Mouse (Mus musculus) adrenal gland, adult 18-20 months (tissue): Measurements from ENCODE around the gene Stard3nl. TPM values are rescaled to one million over a fixed set of nuclear protein-coding genes. Genes with fewer than 3 reads are reported as not detected.
"Not testable (repeated sequence)": the region's sequence is repeated elsewhere in the genome, so short reads cannot be mapped to it uniquely, and the experiment has no call there.

Source experiments
- DNase-seq, 2 experiments: peaks; one replicate each; pipeline ENCODE4 v3.0.0; 2021 to 2022; ENCODE audit warnings: low spot score in 2 of 2
- total RNA-seq, 2 experiments: library from RNA; stranded (reverse); gene quantifications; 1 replicate in 1 of 2; 2 replicates in 1 of 2; pipeline ENCODE4 v1.2.3; 2021

Gene Stard3nl
- total RNA-seq, 2 experiments from 2014 or later = 25.9 to 32.8 TPM

DNA sequence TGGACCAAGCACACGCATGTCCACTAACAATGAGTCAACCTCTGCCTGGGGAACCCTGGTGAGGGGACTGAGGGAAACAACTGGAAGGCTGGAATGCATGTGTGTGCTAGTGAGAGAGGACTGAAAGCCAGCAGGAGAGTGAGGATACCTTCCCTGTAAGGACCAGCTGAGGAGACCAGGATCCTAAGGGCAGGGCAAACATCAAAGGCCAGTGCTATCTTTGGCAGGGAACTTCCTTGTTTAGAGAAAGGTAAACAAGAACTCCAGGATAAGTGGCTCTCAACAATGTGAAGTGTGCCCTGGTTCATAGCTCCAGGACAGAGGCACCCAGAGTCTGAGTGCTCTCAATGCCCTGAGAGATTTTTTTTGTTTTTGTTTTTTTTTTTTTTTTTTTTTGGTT, 6.2 kb downstream of the Stard3nl start:
- no peak for DNase-seq

GRCm38 (mm10) chr13:19385226-19385625, 10.4 kb downstream of the Stard3nl start:
- no peak for DNase-seq

DNA sequence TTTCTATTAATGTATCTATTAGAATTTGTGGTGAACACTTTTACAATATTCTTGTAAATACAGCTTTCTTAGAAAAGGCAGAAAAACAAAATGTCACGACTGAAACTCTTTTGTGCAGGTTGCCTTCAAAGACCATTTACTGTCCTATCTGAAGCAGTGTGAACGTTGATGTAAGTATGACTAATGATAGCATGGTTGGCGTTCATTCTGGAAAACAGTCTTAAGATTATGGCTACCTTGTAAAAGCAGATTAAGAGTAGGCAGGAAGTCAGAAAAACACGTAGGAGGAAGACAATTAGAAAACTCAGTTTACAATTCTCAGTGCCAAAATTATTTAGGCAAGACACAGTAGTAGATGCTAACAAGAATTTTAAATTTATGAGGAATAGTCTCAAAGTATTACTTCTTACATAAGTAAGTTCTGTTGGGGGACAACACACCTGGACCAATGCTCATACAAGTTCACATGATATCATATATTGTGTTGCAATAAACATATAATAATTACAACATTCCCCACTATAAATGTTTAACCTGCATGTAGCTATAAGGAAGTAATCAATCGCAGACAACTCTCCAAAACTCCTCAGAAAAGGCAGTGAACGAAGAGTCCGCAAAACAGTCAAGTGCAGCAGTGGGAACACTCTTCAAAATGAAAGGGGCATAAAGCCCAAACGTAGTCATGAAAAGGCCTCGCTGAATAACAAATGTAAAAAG, 14.3 kb downstream of the Stard3nl start:
- DNase-seq = no peak

DNA sequence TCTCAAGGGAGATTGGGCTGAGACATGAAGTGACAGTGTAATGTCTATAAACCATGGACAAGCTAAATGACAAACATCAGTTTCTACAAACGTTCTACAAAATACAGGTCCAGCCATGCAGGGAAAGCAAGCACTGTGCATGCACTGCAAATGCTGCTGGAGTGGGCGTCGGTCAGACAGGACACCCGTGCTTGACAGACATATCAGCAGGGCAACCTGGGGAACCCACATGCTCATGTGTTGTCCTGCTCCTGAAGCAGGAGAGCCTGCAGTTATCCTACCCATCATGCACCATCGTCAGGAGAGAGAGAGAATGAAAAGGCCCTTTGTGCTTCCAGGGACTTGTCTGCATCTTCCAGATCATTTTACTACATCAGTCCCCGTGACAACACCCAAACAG, 16.3 kb downstream of the Stard3nl start:
- DNase-seq = no peak

- DNase-seq = no peak
Observed at GRCm38 (mm10) chr13:19372133-19372729, 23.4 kb downstream of the Stard3nl start.

- DNase-seq = no peak
Observed at GRCm38 (mm10) chr13:19368817-19369216, 26.8 kb downstream of the Stard3nl start.

DNA sequence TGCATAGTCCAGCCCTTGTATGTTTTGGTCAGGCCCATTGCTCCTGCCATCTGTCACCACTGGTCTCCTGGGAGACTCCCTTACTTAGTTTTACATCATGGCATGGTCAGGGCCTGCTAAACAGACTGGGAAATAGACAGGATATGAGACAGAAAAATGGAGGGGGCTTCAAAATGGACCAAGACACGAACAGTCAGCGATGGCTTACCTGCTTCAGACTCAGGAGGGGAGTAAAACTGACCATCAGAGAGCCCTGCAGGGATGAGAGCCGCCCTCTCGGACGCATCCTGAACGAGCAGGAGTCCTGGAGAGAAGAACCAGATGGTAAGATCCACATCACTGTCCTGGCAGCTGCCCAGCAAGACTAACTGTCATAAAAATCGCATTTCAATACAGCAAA, 28.1 kb downstream of the Stard3nl start:
- no peak for DNase-seq

DNA sequence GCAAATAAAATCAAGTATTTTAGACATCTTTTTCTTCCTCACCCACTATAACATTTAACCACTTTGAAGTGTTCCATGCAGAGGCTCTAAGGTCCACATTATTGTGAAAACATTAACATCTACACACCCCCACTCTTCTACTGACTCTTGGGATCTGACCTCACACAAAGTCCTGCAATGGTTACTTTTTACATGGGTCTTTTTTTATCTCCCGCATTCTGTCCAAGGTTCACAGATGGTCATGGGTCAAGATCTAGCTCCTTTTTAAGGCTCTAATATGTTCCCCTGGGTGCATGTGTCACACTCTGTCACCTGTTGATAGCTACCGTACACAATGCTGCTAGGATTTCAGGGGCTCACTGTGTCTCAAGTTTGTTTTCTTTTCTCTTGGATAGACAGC, 28.7 kb downstream of the Stard3nl start:
- no peak for DNase-seq

- peak; percentile 26 to 43 for DNase-seq
Observed at GRCm38 (mm10) chr13:19365596-19365995, 30.0 kb downstream of the Stard3nl start.

DNA sequence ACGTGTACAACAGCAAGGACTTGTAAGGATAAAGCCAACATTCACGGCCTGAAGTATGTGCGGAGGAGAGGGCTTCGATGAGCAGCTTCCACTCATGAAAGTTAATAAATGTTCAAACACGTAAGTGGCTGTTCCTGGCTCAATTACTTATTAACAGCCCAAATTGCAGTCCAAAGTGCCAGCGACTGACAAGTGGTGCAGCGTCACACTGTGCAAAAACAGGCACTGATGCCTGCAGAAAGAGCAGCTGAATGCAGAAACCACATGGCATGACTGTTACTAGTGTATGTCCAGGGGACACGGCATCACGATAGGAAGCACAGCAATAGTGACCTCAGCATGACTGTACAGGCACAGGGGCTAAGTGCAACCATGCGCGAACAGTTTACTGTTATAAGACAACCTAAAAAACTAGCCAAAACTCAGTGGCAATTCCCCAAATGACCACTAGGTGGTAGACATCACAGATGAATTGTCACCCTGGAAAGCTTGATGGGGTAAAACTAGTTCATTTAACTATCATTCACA, 31.3 kb downstream of the Stard3nl start:
- DNase-seq = no peak

DNA sequence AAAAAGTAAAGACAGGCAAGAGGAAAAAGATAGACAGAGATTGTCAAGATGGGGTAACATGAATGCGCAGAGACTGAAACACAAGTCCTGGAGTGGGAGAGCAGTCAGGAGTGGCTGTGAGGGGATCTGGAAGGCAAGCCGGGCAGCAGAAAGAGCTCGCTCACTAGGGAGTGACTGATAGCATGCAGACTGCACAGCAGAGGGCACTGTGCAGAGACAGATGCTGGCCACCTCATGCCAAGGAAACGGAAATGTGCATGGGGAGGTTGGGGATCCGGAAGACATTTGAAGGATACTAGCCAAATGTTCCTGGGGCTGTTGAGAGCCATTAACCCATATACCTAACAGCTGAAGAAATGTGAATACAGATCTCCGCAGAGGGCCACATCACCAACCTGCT, 33.2 kb downstream of the Stard3nl start:
- no peak for DNase-seq

DNA sequence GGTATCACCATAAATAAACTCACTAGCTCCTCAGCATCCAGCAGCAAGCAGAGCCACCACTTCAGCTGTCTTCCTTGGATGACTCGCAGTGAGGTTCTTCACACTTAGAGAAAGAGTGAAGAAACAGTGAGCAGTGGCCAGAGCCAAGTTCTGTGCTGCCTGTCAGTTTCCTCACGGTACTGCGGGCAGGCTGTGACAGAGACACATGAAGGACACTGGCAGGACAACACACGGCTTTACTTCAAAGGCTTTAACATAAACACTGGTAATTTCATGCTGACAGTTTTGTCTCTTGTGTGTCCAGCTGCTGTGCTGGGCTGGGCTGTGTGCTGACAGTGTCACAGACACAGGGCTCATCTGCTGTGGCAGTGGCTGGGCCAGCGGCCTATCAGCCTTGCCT, 37.6 kb downstream of the Stard3nl start:
- no peak for DNase-seq

GRCm38 (mm10) chr13:19357301-19357700, 38.3 kb downstream of the Stard3nl start:
- DNase-seq = no peak

- DNase-seq = no peak
Observed at GRCm38 (mm10) chr13:19356720-19357119, 38.9 kb downstream of the Stard3nl start.

DNA sequence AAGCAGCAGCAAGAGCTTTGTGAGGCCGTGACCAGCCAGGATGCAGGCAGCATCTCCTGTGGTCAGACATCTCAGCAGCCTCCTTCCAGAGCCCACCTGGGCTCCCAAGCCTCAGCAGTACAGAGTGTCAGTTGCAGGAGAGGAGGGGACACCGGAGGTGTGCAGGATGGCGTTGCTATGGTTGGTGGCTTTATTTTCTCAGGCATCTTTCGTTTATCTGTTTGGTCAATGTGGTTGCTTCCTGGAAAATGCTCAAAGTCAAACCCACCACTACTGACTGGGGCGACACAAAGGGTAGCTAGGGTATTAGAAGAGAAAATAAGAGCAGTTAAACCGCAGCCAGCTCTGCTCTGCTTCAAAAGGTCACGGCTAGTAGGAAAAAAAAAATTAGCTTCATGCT, 39.5 kb downstream of the Stard3nl start:
- no peak for DNase-seq

- no peak for DNase-seq
Observed at GRCm38 (mm10) chr13:19352795-19353194, 42.8 kb downstream of the Stard3nl start.

- DNase-seq = not testable (repeated sequence)
Observed at GRCm38 (mm10) chr13:19340356-19340755, 55.2 kb downstream of the Stard3nl start.

DNA sequence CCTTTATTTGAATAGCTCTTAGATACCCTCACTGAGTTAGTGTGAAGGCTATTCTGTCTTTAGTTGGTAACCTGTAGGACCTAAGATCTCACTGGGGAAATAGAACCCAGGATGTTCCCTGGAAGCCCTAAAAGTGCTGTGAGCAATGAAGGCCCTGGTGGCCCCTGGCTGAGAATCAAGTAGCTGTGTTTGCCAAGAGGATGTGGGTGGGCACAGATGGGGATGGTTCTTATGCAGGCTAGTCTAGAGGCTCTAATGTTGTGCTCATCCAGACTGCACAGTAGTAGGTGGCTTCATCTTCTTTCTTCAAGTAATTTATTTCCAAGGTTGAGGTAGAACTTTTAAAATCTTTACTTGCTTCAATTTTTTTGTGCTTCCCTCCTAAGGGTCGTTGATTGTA, 59.3 kb downstream of the Stard3nl start:
- not testable (repeated sequence) for DNase-seq
